Mouse (Mus musculus) liver, postnatal 0 days (tissue): Measurements from ENCODE around the gene Btbd9. TPM values are rescaled to one million over a fixed set of nuclear protein-coding genes. Genes with fewer than 3 reads are reported as not detected.

Experiments
- ATAC-seq: fragments of 200-750 bp; cut with Nextera tagmentation; 2 replicates; pipeline ENCODE4 v1.8.0; 2017; ENCODE audit warnings: mild to moderate bottlenecking, moderate library complexity
- DNase-seq: peaks from one replicate; pipeline ENCODE4 v3.0.0-alpha.2; 2016
- H3K27ac ChIP-seq: fragments of 300-500 bp; sonication (generic); 2 replicates; pipeline ENCODE4 v1.5.1; 2014; ENCODE audit warnings: antibody characterized with exemption, moderate library complexity, mild to moderate bottlenecking, low read depth
- H3K27me3 ChIP-seq: fragments of 300-500 bp; sonication (generic); 2 replicates; pipeline ENCODE4 v1.6.1; 2014; ENCODE audit warnings: low read length, control low read depth, mixed read lengths; ENCODE audit not compliant: insufficient read depth
- H3K36me3 ChIP-seq: fragments of 300-500 bp; sonication (generic); replicated peaks from 2 replicates; pipeline ENCODE4 v1.6.1; 2014; ENCODE audit warnings: mild to moderate bottlenecking, control low read depth, low read length, moderate library complexity, mixed read lengths; ENCODE audit not compliant: insufficient read depth
- H3K4me1 ChIP-seq: fragments of 300-500 bp; sonication (generic); 2 replicates; pipeline ENCODE4 v1.6.1; 2014; ENCODE audit warnings: antibody characterized with exemption, mild to moderate bottlenecking, control low read depth; ENCODE audit not compliant: insufficient read depth
- H3K4me2 ChIP-seq: fragments of 300-500 bp; sonication (generic); 2 replicates; pipeline ENCODE4 v1.6.1; 2014; ENCODE audit warnings: low read depth, mild to moderate bottlenecking, low read length, moderate library complexity, mixed read lengths
- H3K4me3 ChIP-seq: fragments of 300-500 bp; sonication (generic); 2 replicates; pipeline ENCODE4 v1.5.1; 2014; ENCODE audit warnings: low read depth, low read length
- H3K9ac ChIP-seq: fragments of 300-500 bp; sonication (generic); replicated peaks from 2 replicates; pipeline ENCODE4 v1.6.1; 2014; ENCODE audit warnings: mild to moderate bottlenecking, moderate library complexity
- H3K9me3 ChIP-seq: fragments of 300-500 bp; sonication (generic); 2 replicates; pipeline ENCODE4 v1.6.1; 2016; ENCODE audit warnings: mild to moderate bottlenecking, control low read depth, low read length, mixed read lengths
- CTCF ChIP-seq: sonication (generic); IDR thresholded peaks from 2 replicates; pipeline ENCODE4 v1.5.1; 2016; ENCODE audit warnings: antibody characterized with exemption, low read depth
- EP300 ChIP-seq: IDR thresholded peaks from 2 replicates; pipeline ENCODE4 v1.6.1; 2016; ENCODE audit warnings: antibody characterized with exemption, low read depth, mild to moderate bottlenecking
- WGBS: fragments of 180-500 bp; shearing (Covaris S2); extraction: QIAGEN DNeasy Blood & Tissue Kit; methylation state at CpG from one replicate; pipeline ENCODE4 v1.1.7; 2014; ENCODE audit not compliant: insufficient replicate concordance; 5-methylcytosine and 5-hydroxymethylcytosine counted together
- polyA plus RNA-seq: library from polyadenylated mRNA; unstranded; fragments of >200 nt; fragmentation: Nextera tagmentation; extraction: Ambion mirVana; gene quantifications from 2 replicates; pipeline ENCODE4 v1.2.1, GENCODE M21; 2015

The Btbd9 gene
- polyA plus RNA-seq, 1 experiment from 2014 or later = 16.5 TPM

- Histone ChIP-seq H3K4me3 (no peak overlapping the region), H3K36me3 (no peaks in the 10 kb centered on the region), H3K4me2 (no peak overlapping the region), H3K9ac (no peak overlapping the region), H3K4me1 (no peaks in the 10 kb centered on the region), H3K27ac (no peak overlapping the region), H3K9me3 (no peaks in the 10 kb centered on the region), H3K27me3 (no peaks in the 10 kb centered on the region)
- ATAC-seq (no peak), DNase-seq (no peak)
- TF ChIP-seq EP300 (no peak), CTCF (no peak)
- WGBS = 81% methylated on average over 9 of the region's 9 CpGs
These were observed 190.0 kb downstream of the Btbd9 start for GRCm38 (mm10) chr17:30386241-30386640.

- H3K4me1 ChIP-seq = no peaks in the 10 kb centered on the region
- H3K9ac ChIP-seq = no peak overlapping the region
- TF ChIP-seq EP300 (no peak), CTCF (no peak)
- no peaks in the 10 kb centered on the region for H3K27me3 ChIP-seq
- H3K9me3 ChIP-seq = no peaks in the 10 kb centered on the region
- H3K4me2 ChIP-seq = no peak overlapping the region
- H3K4me3 ChIP-seq = no peak overlapping the region
- no peak overlapping the region for H3K27ac ChIP-seq
- H3K36me3 ChIP-seq = no peaks in the 10 kb centered on the region
- no peak for ATAC-seq
- no peak for DNase-seq
- WGBS = 83% methylated on average over 6 of the region's 6 CpGs
These were observed 192.6 kb downstream of the Btbd9 start for GRCm38 (mm10) chr17:30383649-30384048.

- no peak overlapping the region for H3K4me3 ChIP-seq
- no peaks in the 10 kb centered on the region for H3K36me3 ChIP-seq
- no peak overlapping the region for H3K27ac ChIP-seq
- TF ChIP-seq CTCF (no peak), EP300 (no peak)
- H3K27me3 ChIP-seq = no peaks in the 10 kb centered on the region
- WGBS = 74% methylated on average over 5 of the region's 5 CpGs
- no peaks in the 10 kb centered on the region for H3K9me3 ChIP-seq
- DNase-seq = no peak
- no peaks in the 10 kb centered on the region for H3K4me1 ChIP-seq
- no peak overlapping the region for H3K4me2 ChIP-seq
- H3K9ac ChIP-seq = no peak overlapping the region
- no peak for ATAC-seq
These were observed 197.9 kb downstream of the Btbd9 start for GRCm38 (mm10) chr17:30378221-30379010.

GRCm38 (mm10) chr17:30377754-30378153 lies 198.5 kb downstream of the Btbd9 start:
- TF ChIP-seq CTCF (no peak), EP300 (no peak)
- 34% methylated on average over 1 of the region's 1 CpGs for WGBS
- Histone ChIP-seq H3K4me1 (no peaks in the 10 kb centered on the region), H3K9ac (no peak overlapping the region), H3K27me3 (no peaks in the 10 kb centered on the region), H3K4me3 (no peak overlapping the region), H3K9me3 (no peaks in the 10 kb centered on the region), H3K27ac (no peak overlapping the region), H3K36me3 (no peaks in the 10 kb centered on the region), H3K4me2 (no peak overlapping the region)
- ATAC-seq = no peak
- no peak for DNase-seq

GRCm38 (mm10) chr17:30375107-30375506 lies 201.2 kb downstream of the Btbd9 start:
- H3K4me1 ChIP-seq = no peaks in the 10 kb centered on the region
- H3K9ac ChIP-seq = no peak overlapping the region
- ATAC-seq = no peak
- no peaks in the 10 kb centered on the region for H3K36me3 ChIP-seq
- no peaks in the 10 kb centered on the region for H3K9me3 ChIP-seq
- no peak for DNase-seq
- H3K4me3 ChIP-seq = no peak overlapping the region
- 66% methylated on average over 1 of the region's 1 CpGs for WGBS
- no peak overlapping the region for H3K27ac ChIP-seq
- H3K4me2 ChIP-seq = no peak overlapping the region
- no peaks in the 10 kb centered on the region for H3K27me3 ChIP-seq
- TF ChIP-seq CTCF = no peak

GRCm38 (mm10) chr17:30368559-30368958 lies 207.7 kb downstream of the Btbd9 start:
- no peak overlapping the region for H3K4me2 ChIP-seq
- no peaks in the 10 kb centered on the region for H3K27me3 ChIP-seq
- no peak overlapping the region for H3K4me3 ChIP-seq
- H3K36me3 ChIP-seq = no peaks in the 10 kb centered on the region
- TF ChIP-seq EP300 (no peak), CTCF (no peak)
- ATAC-seq (no peak), DNase-seq (no peak)
- H3K9me3 ChIP-seq = no peaks in the 10 kb centered on the region
- no peak overlapping the region for H3K27ac ChIP-seq
- 74% methylated on average over 2 of the region's 2 CpGs for WGBS
- no peaks in the 10 kb centered on the region for H3K4me1 ChIP-seq
- H3K9ac ChIP-seq = no peak overlapping the region
